Mouse (Mus musculus) layer of hippocampus, adult 18-20 months (tissue): ENCODE data around the gene Hsd11b2. TPM values are rescaled to one million over a fixed set of nuclear protein-coding genes. Genes with fewer than 3 reads are reported as not detected.
"Not testable (repeated sequence)": the region's sequence is repeated elsewhere in the genome, so short reads cannot be mapped to it uniquely, and the experiment has no call there.

Experiments used
- DNase-seq, 2 experiments: peaks; one replicate each; pipeline ENCODE4 v3.0.0; 2022; ENCODE audit warnings: low spot score in 2 of 2
- total RNA-seq, 2 experiments: library from RNA; stranded (reverse); gene quantifications; 2 replicates each; pipeline ENCODE4 v1.2.3; 2021

Gene Hsd11b2
- total RNA-seq, 2 experiments from 2014 or later = not detected

DNA sequence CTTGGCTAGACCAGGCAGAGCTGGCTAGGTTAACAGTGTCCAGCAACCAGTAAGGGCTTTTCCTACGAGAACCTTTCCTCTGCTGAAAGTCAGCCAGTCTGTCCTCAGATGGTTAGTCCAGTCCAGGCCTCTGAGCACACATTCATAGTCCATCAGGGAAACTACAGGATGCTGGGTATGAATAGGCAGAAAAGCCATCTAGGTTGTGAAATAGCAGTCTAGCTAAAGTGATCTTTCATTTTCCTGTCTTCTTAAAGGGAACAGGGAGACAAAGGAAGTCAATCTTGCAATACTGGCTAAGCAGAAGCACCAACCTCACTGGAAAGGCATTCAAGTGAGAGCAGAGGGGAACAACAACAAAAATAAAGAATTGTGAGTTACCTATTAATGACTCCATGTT lies 34.3 kb downstream of the Hsd11b2 start:
- no peak for DNase-seq

GRCm38 (mm10) chr8:105554087-105554486 lies 35.5 kb downstream of the Hsd11b2 start:
- peak in 1 of 2 experiments; percentile 77 for DNase-seq

DNA sequence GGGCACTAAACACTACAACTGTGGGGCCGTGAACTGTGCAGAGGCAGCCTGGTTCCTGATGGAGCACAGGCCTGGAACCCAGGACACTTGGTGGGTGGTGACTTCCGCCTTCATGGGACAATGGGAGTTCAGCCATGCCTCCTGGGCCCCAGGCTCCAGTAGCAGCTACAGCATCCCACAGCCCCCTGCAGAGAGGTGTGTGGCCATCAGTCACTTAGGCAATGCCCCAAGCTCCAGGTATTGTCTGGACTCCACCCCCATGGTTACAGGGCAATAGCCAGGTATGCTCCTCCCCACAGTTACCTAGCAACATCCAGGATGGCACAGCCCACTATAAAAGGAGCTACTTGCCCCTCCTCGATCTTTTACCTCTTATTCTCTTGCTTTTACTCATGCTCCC lies 36.7 kb downstream of the Hsd11b2 start:
- no peak for DNase-seq

DNA sequence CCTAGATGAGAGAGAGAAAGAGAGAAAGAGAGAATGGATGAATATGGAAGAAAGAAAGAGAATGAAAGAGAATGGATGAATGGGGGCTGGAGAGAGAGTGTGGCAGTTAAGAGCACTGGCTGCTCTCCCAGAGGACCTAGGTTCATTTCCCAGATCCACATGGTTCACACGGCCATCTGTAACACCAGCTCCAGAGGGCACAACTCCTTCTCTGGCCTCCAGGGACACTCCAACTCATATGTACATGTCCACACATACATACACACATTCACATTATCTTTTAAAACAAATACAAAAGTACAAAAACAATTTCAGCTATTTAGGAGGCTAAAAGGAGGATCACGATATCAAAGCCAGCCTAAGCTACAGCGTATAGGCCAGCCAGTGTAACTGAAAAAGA lies 44.3 kb downstream of the Hsd11b2 start:
- DNase-seq = no peak

GRCm38 (mm10) chr8:105563871-105564270 lies 45.3 kb downstream of the Hsd11b2 start:
- DNase-seq = no peak

GRCm38 (mm10) chr8:105564573-105565229 lies 46.1 kb downstream of the Hsd11b2 start:
- DNase-seq = not testable (repeated sequence)

DNA sequence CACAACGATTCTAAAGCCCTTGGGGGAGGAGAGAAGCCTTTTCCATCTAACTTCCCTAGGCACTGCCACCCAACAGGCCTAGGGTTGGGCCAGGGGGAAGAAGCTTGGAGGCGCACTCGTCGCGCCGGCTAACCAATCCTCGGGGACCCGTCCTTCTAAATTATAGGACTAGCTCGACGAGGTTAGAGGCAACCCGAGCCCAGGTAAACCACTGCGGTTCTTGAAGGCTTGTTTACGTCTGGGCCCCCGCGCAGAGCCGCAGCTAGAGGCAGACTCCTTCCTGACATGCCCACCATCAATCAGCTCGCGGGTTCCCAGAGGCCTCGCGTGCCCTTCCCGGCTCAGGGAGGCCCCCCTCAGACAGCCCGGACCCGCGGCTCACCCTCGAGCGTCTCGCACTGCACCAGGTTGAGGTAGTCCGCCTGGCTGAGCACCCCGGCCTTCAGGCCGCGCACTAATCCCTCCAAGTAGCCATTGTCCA lies 46.9 kb downstream of the Hsd11b2 start:
- DNase-seq = peak in 1 of 2 experiments; percentile 17

DNA sequence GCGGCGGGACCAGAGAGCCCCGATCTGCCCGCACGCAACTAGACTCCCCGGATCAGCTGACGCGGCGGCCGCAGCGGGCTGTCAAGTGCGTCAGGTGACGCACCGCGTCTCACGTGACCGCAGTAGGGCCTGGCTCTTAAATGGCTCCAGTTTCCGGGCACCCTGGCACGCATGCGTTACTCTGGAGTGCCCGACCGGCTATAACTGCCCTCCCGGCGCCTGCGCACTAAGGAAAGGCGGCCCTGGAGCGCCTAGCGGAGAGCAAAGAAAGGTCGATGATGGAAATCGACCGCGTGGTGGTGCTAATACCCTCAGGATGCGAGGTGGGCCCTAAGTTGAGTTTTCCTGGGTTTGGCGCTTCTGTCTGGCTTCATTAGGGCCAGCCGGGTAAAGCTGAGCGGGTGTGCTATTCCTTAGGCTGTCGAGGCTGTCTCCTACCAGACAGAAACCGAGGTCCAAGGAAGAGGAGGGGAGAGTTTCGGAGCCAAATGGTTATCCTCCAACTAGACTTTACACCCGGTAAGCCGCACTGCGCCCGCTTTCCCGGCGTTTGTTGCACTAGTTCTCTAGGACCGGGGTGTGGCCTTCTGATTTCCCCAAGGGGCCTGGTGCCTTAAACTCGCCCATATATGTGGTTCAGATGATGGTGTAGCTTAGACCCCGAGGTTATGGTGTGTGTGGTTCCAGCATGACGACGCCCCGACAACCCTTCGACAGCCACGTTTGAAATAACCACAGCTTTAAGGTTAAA lies 47.6 kb downstream of the Hsd11b2 start, which contains the start of gene Atp6v0d1:
Gene Atp6v0d1, minus strand, starts transcription at position 96 of the 751 bp plus-strand sequence.
- peak; percentile 100 for DNase-seq

GRCm38 (mm10) chr8:105566703-105567595 lies 48.4 kb downstream of the Hsd11b2 start:
- no peak for DNase-seq

DNA sequence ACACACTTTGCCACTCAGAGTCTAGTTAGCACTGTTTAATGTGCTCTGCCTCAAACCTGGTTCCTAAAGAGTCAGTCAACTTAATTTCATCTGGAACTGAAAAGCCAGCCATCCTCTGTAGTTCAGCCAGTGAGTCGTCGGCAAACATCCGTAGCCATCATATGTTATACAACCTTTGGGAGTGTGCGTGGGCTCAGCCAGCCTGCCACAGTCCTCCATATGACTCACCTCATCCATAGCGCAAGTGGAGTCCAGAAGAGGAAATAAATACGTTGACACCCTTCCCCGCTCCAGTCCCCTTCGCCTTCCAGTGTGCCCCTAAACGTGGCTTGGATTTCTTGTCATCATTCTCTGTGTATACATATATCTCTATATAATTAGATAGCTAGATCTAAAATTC lies 53.3 kb downstream of the Hsd11b2 start:
- peak in 1 of 2 experiments; percentile 31 for DNase-seq

- no peak for DNase-seq
Observed at GRCm38 (mm10) chr8:105573427-105573826, 54.9 kb downstream of the Hsd11b2 start.

Other genes with a start within 250 kb of the Hsd11b2 start
- 10 to 100 TPM; 11.5 to 13.0 TPM for gene Hsf4, start 249.0 kb upstream of the Hsd11b2 start, total RNA-seq
- 10 to 100 TPM; 10.4 to 10.9 TPM for gene Nol3, start 242.6 kb upstream of the Hsd11b2 start, total RNA-seq
- 10 to 100 TPM; 19.2 to 23.5 TPM for gene 4931428F04Rik, start 228.9 kb upstream of the Hsd11b2 start, total RNA-seq
- under 1 TPM; 0.48 to 0.94 TPM for gene Exoc3l, start 222.7 kb upstream of the Hsd11b2 start, total RNA-seq
- gene E2f4, start 221.1 kb upstream of the Hsd11b2 start, total RNA-seq = 10 to 100 TPM; 34.2 to 36.7 TPM
- gene Elmo3, start 213.2 kb upstream of the Hsd11b2 start, total RNA-seq = under 1 TPM; 0.79 to 0.97 TPM
- 1 to 10 TPM; 4.6 to 5.3 TPM for gene Lrrc29, start 192.5 kb upstream of the Hsd11b2 start, total RNA-seq
- gene Tmem208, start 192.4 kb upstream of the Hsd11b2 start, total RNA-seq = 10 to 100 TPM; 41.0 to 41.2 TPM
- gene Fhod1, start 170.8 kb upstream of the Hsd11b2 start, total RNA-seq = 1 to 10 TPM; 2.0 to 3.4 TPM
- 10 to 100 TPM; 11.9 to 13.0 TPM for gene Slc9a5, start 169.9 kb upstream of the Hsd11b2 start, total RNA-seq
- gene Plekhg4, start 145.5 kb upstream of the Hsd11b2 start, total RNA-seq = 1 to 10 TPM in 1 of 2 experiments, under 1 TPM in 1; 0.84 to 1.3 TPM
- gene Kctd19, start 105.3 kb upstream of the Hsd11b2 start, total RNA-seq = not detected
- 1 to 10 TPM in 1 of 2 experiments, under 1 TPM in 1; 0.76 to 1.3 TPM for gene Lrrc36, start 105.2 kb upstream of the Hsd11b2 start, total RNA-seq
- 10 to 100 TPM; 54.8 to 58.5 TPM for gene Tppp3, start 47.2 kb upstream of the Hsd11b2 start, total RNA-seq
- gene Zdhhc1, start 21.9 kb upstream of the Hsd11b2 start, total RNA-seq = 10 to 100 TPM; 31.9 to 34.2 TPM
- 100 to 1,000 TPM; 280 to 300 TPM for gene Atp6v0d1, start 47.3 kb downstream of the Hsd11b2 start, total RNA-seq
- gene Ripor1, start 86.5 kb downstream of the Hsd11b2 start, total RNA-seq = 10 to 100 TPM; 89.8 to 92.1 TPM
- 10 to 100 TPM; 80.7 to 84.5 TPM for gene Ctcf, start 117.8 kb downstream of the Hsd11b2 start, total RNA-seq
- gene Agrp, start 118.6 kb downstream of the Hsd11b2 start, total RNA-seq = not detected
- 10 to 100 TPM; 78.4 to 80.3 TPM for gene Carmil2, start 167.5 kb downstream of the Hsd11b2 start, total RNA-seq
- gene Acd, start 182.3 kb downstream of the Hsd11b2 start, total RNA-seq = 10 to 100 TPM; 46.1 to 47.4 TPM
- gene Pard6a, start 182.4 kb downstream of the Hsd11b2 start, total RNA-seq = 10 to 100 TPM; 34.0 to 34.7 TPM
- under 1 TPM in 1 of 2 experiments, not detected in 1; 0.27 TPM for gene 4933405L10Rik, start 188.9 kb downstream of the Hsd11b2 start, total RNA-seq
- 1 to 10 TPM; 8.8 to 9.6 TPM for gene Enkd1, start 189.5 kb downstream of the Hsd11b2 start, total RNA-seq
- gene Gfod2, start 239.9 kb downstream of the Hsd11b2 start, total RNA-seq = 10 to 100 TPM; 19.0 to 23.3 TPM